Mouse (Mus musculus) forebrain, postnatal 0 days (tissue): Measurements from ENCODE around the gene Hsbp1. TPM values are rescaled to one million over a fixed set of nuclear protein-coding genes. Genes with fewer than 3 reads are reported as not detected.
A peak's percentile ranks its signal among the peaks of the same experiment; 100 is the strongest.

ENCODE experiments used
- ATAC-seq: fragments of 200-750 bp; cut with Nextera tagmentation; 2 replicates; pipeline ENCODE4 v1.8.0; 2017; ENCODE audit warnings: mild to moderate bottlenecking, moderate library complexity
- DNase-seq: peaks from one replicate; pipeline ENCODE4 v3.0.0-alpha.2; 2015
- H3K27ac ChIP-seq: fragments of 300-500 bp; sonication (generic); 2 replicates; pipeline ENCODE4 v1.5.1; 2014; ENCODE audit warnings: low read depth, mild to moderate bottlenecking, antibody characterized with exemption, low read length, moderate library complexity, mixed read lengths
- H3K27me3 ChIP-seq: fragments of 300-500 bp; sonication (generic); 2 replicates; pipeline ENCODE4 v1.6.1; 2014; ENCODE audit warnings: mild to moderate bottlenecking, low read length, mixed read lengths; ENCODE audit not compliant: insufficient read depth
- H3K36me3 ChIP-seq: fragments of 300-500 bp; sonication (generic); 2 replicates; pipeline ENCODE4 v1.6.1; 2014; ENCODE audit warnings: mild to moderate bottlenecking, moderate library complexity; ENCODE audit not compliant: insufficient read depth
- H3K4me1 ChIP-seq: fragments of 300-500 bp; sonication (generic); 2 replicates; pipeline ENCODE4 v1.6.1; 2014; ENCODE audit warnings: antibody characterized with exemption; ENCODE audit not compliant: insufficient read depth
- H3K4me2 ChIP-seq: fragments of 300-500 bp; sonication (generic); 2 replicates; pipeline ENCODE4 v1.6.1; 2014; ENCODE audit warnings: low read depth, mild to moderate bottlenecking, moderate library complexity
- H3K4me3 ChIP-seq: fragments of 300-500 bp; sonication (generic); 2 replicates; pipeline ENCODE4 v1.5.1; 2014; ENCODE audit warnings: low read depth, low read length, mixed read lengths
- H3K9ac ChIP-seq: fragments of 300-500 bp; sonication (generic); 2 replicates; pipeline ENCODE4 v1.6.1; 2014; ENCODE audit warnings: mild to moderate bottlenecking
- H3K9me3 ChIP-seq: fragments of 300-500 bp; sonication (generic); 2 replicates; pipeline ENCODE4 v1.6.1; 2016; ENCODE audit warnings: low read length
- CTCF ChIP-seq: sonication (generic); IDR thresholded peaks from 2 replicates; pipeline ENCODE4 v1.5.1; 2016; ENCODE audit warnings: antibody characterized with exemption, control low read depth, low read depth
- WGBS: fragments of 180-500 bp; shearing (Covaris S2); extraction: QIAGEN DNeasy Blood & Tissue Kit; methylation state at CpG from one replicate; pipeline ENCODE4 v1.1.7; 2014; 5-methylcytosine and 5-hydroxymethylcytosine counted together
- polyA plus RNA-seq: library from polyadenylated mRNA; unstranded; fragments of >200 nt; fragmentation: Nextera tagmentation; extraction: Ambion mirVana; gene quantifications from 2 replicates; pipeline ENCODE4 v1.2.1, GENCODE M21; 2015
- total RNA-seq: library from RNA; depleted of rRNA; stranded (reverse); fragments of >200 nt; gene quantifications from 2 replicates; pipeline ENCODE4 v1.2.3, GENCODE M21; 2014; rRNA removed

The Hsbp1 gene
- total and polyA plus RNA-seq, 2 experiments from 2014 or later, result 390 to 1,071 TPM

- H3K9ac ChIP-seq, result no peak overlapping the region
- peak; percentile 82 for TF ChIP-seq CTCF
- H3K27ac ChIP-seq, result no peak overlapping the region
- WGBS, result 24% methylated on average over 10 of the region's 10 CpGs
- no peaks in the 10 kb centered on the region for H3K36me3 ChIP-seq
- no peak overlapping the region for H3K4me3 ChIP-seq
- DNase-seq (peak; percentile 94), ATAC-seq (peak; percentile 54)
- no peaks in the 10 kb centered on the region for H3K27me3 ChIP-seq
- no peaks in the 10 kb centered on the region for H3K9me3 ChIP-seq
- no peak overlapping the region for H3K4me2 ChIP-seq
- H3K4me1 ChIP-seq, result no peaks in the 10 kb centered on the region
These were observed 40.2 kb downstream of the Hsbp1 start for GRCm38 (mm10) chr8:119384478-119384877.

- no peaks in the 10 kb centered on the region for H3K4me1 ChIP-seq
- no peak for TF ChIP-seq CTCF
These were observed 41.6 kb downstream of the Hsbp1 start for GRCm38 (mm10) chr8:119385854-119386253.

GRCm38 (mm10) chr8:119386988-119387387 is 42.7 kb downstream of the Hsbp1 start:
- Histone ChIP-seq H3K4me3 (no peak overlapping the region), H3K4me2 (no peak overlapping the region), H3K36me3 (no peaks in the 10 kb centered on the region), H3K9me3 (no peaks in the 10 kb centered on the region), H3K9ac (no peak overlapping the region), H3K27me3 (no peaks in the 10 kb centered on the region), H3K4me1 (no peaks in the 10 kb centered on the region), H3K27ac (no peak overlapping the region)
- WGBS, result 82% methylated on average over 6 of the region's 6 CpGs
- TF ChIP-seq CTCF, result no peak
- DNase-seq (no peak), ATAC-seq (no peak)

More at GRCm38 (mm10) chr8:119385854-119386253, 41.6 kb downstream of the Hsbp1 start:
- H3K27ac ChIP-seq, result no peak overlapping the region
- H3K36me3 ChIP-seq, result no peaks in the 10 kb centered on the region
- DNase-seq, result no peak
- ATAC-seq, result no peak
- no peak overlapping the region for H3K4me2 ChIP-seq
- H3K27me3 ChIP-seq, result no peaks in the 10 kb centered on the region
- no peaks in the 10 kb centered on the region for H3K9me3 ChIP-seq
- no peak overlapping the region for H3K9ac ChIP-seq
- no peak overlapping the region for H3K4me3 ChIP-seq
- WGBS, result 74% methylated on average over 6 of the region's 6 CpGs

DNA sequence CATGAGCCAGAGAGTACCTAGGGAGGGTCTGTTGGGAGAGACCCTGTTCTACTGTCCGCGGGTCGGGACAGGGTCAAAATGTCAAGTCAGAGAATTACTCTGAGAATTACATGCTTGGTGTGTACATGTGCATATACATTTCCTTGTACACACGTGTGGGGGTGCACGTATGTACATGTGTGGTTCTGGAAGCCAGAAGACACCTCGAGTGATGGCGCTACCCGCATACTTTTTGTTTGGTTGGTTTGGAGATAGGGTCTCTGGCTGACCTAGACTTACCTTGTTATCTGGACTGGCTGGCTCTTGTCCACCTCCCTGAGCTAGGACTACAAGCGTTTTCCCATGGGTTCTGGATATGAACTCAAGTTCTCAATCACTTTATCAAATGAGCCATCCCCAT is 49.8 kb downstream of the Hsbp1 start:
- no peak for ATAC-seq

GRCm38 (mm10) chr8:119394524-119395026 is 50.3 kb downstream of the Hsbp1 start, which contains the start of gene Mlycd:
Gene Mlycd (plus strand): TSS chr8:119394878.
- DNase-seq (peak; percentile 93), ATAC-seq (peak; percentile 97)
- no peak for TF ChIP-seq CTCF
- H3K27me3 ChIP-seq, result no peaks in the 10 kb centered on the region
- no peaks in the 10 kb centered on the region for H3K9me3 ChIP-seq
- peaks cover 7% of the 10 kb centered on the region; the same call in 1 of the 2 replicates for H3K4me1 ChIP-seq
- 2% methylated on average over 35 of the region's 44 CpGs for WGBS
- peak within 1 kb of the TSS; percentile 85 for H3K9ac ChIP-seq
- H3K4me3 ChIP-seq, result peak within 1 kb of the TSS; percentile 77
- H3K27ac ChIP-seq, result peak within 1 kb of the TSS; percentile 94
- no peaks in the 10 kb centered on the region; the same call in 1 of the 2 replicates for H3K36me3 ChIP-seq
- peak within 1 kb of the TSS; percentile 98 for H3K4me2 ChIP-seq

More for the DNA sequence above, 49.8 kb downstream of the Hsbp1 start:
- TF ChIP-seq CTCF, result no peak
- H3K4me1 ChIP-seq, result peaks cover 7% of the 10 kb centered on the region; the same call in 1 of the 2 replicates
- no peaks in the 10 kb centered on the region for H3K27me3 ChIP-seq
- H3K4me3 ChIP-seq, result peak overlapping the region; percentile 77
- no peak for DNase-seq
- WGBS, result 79% methylated on average over 9 of the region's 9 CpGs
- H3K36me3 ChIP-seq, result no peaks in the 10 kb centered on the region; the same call in 1 of the 2 replicates
- H3K4me2 ChIP-seq, result peak overlapping the region; percentile 98
- H3K27ac ChIP-seq, result no peak overlapping the region
- peak overlapping the region; percentile 85 for H3K9ac ChIP-seq
- H3K9me3 ChIP-seq, result no peaks in the 10 kb centered on the region

DNA sequence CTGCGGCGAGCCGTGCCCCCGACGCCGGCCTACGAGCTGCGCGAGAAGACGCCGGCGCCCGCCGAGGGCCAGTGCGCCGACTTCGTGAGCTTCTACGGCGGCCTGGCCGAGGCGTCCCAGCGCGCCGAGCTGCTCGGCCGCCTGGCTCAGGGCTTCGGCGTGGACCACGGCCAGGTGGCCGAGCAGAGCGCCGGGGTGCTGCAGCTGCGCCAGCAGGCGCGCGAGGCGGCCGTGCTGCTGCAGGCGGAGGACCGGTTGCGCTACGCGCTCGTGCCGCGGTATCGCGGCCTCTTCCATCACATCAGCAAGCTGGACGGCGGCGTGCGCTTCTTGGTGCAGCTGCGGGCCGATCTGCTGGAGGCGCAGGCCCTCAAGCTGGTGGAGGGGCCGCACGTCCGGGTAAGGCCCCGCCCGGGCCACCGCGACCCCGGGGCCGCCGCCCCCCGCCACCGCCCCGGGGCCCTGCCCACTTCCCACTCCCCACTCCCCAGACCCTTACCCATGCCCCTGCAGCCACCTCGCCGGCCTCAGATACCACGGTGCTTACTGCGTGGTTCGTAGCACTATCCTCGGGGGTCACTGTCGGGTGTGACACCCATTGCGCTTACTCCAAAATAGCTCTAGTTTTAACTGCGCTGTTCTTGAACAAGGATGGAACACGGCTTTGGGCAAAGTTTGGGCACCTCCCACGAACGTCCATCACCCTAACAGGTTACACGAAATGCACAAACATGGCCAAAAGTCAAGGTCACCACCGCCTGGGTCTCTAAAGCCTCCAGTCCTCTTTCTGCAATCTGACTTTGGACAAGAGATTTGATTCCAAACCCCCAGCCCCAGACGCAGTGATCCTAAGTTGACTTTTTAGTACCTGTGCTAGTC is 51.0 kb downstream of the Hsbp1 start:
- peak overlapping the region; percentile 98 for H3K4me2 ChIP-seq
- H3K36me3 ChIP-seq, result no peaks in the 10 kb centered on the region; the same call in 1 of the 2 replicates
- no peaks in the 10 kb centered on the region for H3K9me3 ChIP-seq
- no peaks in the 10 kb centered on the region for H3K27me3 ChIP-seq
- H3K4me1 ChIP-seq, result peaks cover 7% of the 10 kb centered on the region; the same call in 1 of the 2 replicates
- H3K9ac ChIP-seq, result peak overlapping the region; percentile 85
- TF ChIP-seq CTCF, result no peak
- no peak for DNase-seq
- WGBS, result 7% methylated on average over 74 of the region's 83 CpGs
- H3K27ac ChIP-seq, result peak overlapping the region; percentile 94
- peak; percentile 67 for ATAC-seq
- H3K4me3 ChIP-seq, result peak overlapping the region; percentile 77

Other genes starting within 250 kb of the Hsbp1 start
- 27.6 and 27.9 TPM in 2 replicates for gene Mlycd, start 50.4 kb downstream of the Hsbp1 start, total RNA-seq
- gene Mlycd, start 50.4 kb downstream of the Hsbp1 start, polyA plus RNA-seq, result 20.3 and 21.3 TPM in 2 replicates
- gene Osgin1, start 89.6 kb downstream of the Hsbp1 start, total RNA-seq, result not detected in 2 replicates
- 0.12 and 0.19 TPM in 2 replicates for gene Osgin1, start 89.6 kb downstream of the Hsbp1 start, polyA plus RNA-seq
- 41.1 and 58.5 TPM in 2 replicates for gene Necab2, start 102.2 kb downstream of the Hsbp1 start, total RNA-seq
- 35.0 and 56.1 TPM in 2 replicates for gene Necab2, start 102.2 kb downstream of the Hsbp1 start, polyA plus RNA-seq
- gene Slc38a8, start 157.2 kb downstream of the Hsbp1 start, total RNA-seq, result not detected in 2 replicates
- 0.12 TPM in 1 of 2 replicates, not detected in the other for gene Slc38a8, start 157.2 kb downstream of the Hsbp1 start, polyA plus RNA-seq
- gene Mbtps1, start 214.2 kb downstream of the Hsbp1 start, total RNA-seq, result 72.4 and 75.5 TPM in 2 replicates
- 37.7 and 48.0 TPM in 2 replicates for gene Mbtps1, start 214.2 kb downstream of the Hsbp1 start, polyA plus RNA-seq
- 144 and 158 TPM in 2 replicates for gene Hsdl1, start 230.7 kb downstream of the Hsbp1 start, total RNA-seq
- 144 and 164 TPM in 2 replicates for gene Hsdl1, start 230.7 kb downstream of the Hsbp1 start, polyA plus RNA-seq
- gene Dnaaf1, start 230.7 kb downstream of the Hsbp1 start, total RNA-seq, result 0.08 TPM in 1 of 2 replicates, not detected in the other
- gene Dnaaf1, start 230.7 kb downstream of the Hsbp1 start, polyA plus RNA-seq, result 0.38 and 0.98 TPM in 2 replicates